Mouse (Mus musculus) embryo, embryonic 10 days (tissue): ENCODE data around the gene Irgc1.
"Not testable (repeated sequence)": the region's sequence is repeated elsewhere in the genome, so short reads cannot be mapped to it uniquely, and the experiment has no call there.

ENCODE experiments used
- DNase-seq: peaks from one replicate; pipeline ENCODE4 v3.0.0-alpha.2; 2015; ENCODE audit warnings: low spot score

Irgc1 gene

DNA sequence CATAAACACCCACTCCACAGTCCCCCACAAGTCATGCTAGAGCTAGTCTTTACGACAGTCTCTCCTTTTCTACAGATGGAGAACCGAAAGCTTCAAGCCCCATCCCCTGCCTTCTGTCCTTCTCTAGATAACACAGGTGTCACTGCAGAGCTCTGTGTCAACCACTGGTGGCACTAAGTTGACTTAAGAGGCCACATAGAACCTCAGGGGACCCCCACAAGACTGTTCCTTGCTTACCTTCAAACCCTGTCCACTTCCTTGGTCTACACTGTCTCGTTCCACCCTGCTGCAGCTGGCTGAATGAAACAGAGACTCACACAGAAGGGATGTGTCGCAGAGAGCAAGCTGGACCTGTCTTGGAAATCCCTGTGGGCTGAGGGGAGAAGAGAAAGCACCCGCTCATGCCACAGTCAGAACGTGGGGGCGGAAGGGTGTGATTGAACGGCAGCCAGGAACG, at the start of gene Irgc1:
Irgc1 (minus strand) TSS at position 443 of the 457 bp plus-strand sequence.
- DNase-seq: no peak

DNA sequence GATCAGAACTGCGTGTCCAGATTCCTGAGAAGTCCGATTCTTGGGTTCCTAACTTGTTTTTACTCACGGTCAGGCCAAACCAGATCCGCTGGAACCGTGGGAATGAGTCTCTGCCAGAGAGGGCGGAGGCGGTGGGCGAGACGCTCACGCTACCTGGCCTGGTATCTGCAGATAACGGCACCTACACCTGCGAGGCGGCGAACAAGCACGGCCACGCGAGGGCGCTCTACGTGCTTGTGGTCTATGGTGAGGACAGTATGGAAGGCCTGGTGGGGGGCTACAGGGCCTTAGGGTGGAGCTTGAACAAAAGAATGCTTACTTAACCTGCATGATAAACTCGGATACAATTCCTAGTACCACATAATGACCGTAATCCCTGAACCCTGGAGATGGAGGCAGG, 49.4 kb upstream of the Irgc1 start:
- no peak for DNase-seq

DNA sequence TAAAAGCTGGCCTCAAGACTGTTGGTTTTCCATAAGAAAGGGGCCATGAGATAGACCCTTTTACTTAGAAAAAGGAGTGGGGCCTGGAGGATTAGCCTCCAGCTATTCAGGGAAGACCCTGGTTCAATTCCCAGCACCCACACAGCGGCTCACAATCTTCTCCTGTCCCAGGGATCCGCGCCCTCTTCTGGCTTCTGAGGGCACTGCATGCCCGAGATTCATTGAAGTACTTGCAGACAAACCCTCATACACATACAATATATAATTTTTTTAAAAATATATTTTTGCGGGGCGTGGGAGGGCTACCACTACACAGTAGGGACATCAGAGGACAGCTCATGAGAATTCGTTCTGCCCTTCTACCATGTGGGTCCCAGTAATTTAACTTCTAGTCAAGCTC, 48.8 kb upstream of the Irgc1 start:
- DNase-seq: peak; percentile 41

DNA sequence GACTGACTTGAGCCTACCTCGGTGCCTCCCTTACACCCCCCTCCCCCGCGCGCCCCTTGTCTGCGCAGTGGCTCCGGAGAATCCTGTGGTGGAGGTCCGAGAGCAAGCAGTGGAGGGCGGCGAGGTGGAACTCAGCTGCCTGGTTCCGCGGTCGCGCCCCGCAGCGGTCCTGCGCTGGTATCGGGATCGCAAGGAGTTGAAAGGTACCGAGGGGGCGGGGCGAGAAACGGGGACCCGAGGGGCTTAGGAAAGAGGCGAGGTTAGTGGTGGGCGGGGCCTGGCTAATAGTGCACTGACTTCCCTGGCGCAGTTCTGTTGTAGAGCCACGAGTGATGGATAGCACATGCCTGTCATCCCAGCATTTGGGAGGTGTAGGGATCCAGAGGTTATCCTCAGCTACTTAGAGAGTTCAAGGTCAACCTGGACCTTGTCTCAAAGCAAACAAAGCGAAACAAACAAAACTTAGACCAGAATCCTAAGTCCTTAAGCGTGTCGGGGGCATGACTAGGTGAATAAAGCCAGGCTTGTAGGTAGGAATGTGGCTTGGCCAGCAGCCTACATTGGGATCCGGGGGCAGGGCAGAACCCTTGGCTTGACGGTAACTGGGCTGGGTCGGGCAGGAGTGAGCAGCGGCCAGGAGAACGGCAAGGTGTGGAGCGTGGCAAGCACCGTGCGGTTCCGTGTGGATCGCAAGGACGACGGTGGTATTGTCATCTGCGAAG, 47.9 kb upstream of the Irgc1 start:
- DNase-seq: peak; percentile 73

DNA sequence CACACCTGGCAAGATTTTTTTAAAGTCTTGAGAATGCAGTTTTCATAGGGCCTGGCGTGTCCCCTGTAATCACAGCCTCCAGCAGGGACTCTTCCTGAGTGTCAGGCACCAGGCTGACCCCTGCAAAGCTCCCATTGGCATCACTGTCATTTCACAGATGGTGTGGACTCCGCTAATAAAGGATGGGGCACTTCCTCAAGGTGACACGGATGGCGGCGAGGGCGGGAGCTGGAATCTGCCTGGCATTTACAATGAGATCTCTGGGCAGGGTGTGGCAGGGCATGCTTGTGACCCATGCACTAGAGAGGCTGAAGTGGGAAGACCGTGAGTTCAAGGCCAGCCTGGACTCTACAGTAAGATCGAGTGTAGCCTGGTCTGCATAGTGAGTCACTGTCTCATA, 36.2 kb upstream of the Irgc1 start:
- no peak for DNase-seq

DNA sequence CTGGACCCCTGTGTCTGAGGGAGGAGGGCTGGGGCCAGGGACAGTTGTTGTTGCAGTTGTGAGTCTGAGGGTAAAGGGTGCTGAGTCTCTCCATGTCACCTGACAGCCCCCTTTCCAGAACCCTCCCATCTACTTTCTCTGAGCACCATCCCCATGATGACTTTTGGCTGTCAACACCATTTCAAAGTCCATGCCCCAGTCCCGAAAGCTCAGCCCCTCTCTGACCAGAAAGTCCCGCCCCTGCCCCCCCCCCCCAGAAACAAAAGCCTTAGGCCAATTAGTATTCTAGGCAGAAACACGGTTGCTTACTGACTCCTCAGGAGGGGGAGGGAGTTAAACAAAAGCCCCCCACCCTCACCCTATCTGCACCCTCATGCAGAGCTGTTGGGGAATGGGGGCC, 35.3 kb upstream of the Irgc1 start:
- DNase-seq: no peak

DNA sequence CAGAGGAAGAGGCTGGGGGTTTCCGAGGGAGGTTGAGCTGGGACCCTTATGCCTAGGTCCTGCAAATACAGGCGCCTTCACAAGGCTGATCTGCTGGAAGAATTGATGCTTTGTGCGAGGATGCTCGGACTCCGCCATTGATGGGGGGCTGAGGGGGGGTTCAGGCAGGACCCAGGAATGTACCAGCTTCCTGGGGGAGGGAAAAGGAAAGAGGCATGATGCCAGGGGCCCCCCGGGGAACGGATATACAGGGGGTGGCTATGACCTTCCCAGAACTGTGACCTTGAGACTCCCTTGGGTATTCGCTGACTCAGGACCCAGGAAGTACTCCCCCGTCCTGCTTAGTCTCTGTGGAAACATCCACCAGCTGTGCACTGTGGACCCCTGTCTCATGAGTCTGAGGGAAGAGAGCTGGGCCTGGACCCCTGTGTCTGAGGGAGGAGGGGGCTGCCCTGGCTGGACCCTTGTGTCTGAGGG, 34.6 kb upstream of the Irgc1 start:
- DNase-seq: no peak

DNA sequence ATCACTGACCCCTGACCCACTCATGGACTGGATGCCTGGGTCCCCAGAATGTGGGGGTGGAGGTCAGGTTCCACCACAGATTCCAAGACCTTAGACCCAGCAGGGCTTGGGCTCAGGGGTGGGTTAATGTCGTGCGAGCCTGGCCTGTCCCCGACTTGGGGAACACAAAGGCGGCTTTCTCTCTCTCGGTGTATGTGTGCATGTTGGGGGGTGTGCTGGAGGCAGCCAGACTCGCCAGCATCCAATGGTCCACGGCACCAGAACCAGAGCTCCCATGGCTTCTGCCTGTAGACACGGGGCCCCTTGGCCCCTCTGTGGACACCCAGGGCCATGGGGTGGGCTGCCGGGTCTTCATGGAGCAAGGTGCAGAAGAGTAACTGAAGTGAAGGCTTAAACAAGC, 33.4 kb upstream of the Irgc1 start:
- DNase-seq: no peak

DNA sequence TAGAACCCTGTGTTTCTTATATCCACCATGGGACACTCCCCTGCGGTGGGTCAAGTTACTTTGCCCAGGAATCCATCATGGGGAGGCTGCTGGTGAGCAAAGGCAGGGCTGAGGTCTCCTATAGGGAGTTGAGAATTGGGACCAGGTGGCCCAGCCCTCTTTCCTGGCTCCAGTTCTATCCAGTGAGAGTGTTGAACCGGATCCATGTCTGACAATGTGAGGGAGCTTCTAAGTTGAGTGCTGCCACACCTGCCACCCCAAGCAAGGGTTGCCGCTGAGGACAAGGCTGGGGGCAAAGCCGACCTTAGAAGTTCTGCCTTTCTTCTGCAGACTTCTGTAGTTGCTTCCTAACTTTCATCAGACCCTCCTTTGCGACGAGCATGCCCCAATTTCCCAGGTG, 31.2 kb upstream of the Irgc1 start:
- not testable (repeated sequence) for DNase-seq

DNA sequence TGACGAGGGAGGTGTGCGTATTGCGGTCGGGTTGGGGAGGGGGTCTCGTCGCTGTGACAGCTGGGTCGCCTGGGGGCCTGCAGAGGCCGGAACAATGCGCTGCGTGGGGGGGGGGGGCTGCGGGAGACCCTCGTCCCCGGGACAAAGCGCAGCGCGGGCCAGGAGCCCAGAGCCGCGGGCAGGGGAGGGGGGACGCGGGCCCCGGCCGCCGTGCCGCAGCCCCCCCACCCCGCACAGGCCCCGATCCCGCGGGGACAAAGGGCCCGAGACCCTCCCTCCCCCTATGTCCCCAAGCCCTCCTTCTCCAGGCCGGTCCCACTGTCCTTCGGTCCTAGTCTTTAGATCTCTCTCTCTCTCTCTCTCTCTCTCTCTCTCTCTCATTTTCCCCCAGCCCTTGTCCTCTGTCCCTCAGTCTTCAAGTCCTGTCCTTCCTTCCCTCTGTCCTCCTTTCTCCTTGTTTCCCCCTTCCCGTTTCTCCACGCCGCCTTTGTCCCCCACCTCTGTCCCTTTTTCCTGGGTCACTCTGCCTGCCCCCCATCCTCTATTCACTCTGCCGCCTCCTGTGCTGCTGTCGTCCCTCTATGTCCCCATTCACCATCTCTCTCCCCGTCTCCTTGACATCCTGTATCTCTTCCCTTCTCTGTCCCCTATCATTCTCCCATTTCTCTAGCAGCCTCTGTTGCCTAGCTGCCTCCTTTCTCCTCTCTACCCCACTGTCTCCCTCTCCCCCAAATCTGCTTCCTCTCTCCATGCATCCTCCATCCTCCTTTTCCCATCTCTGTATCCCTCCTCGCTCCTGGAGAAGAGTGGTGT, 30.3 kb upstream of the Irgc1 start:
- no peak for DNase-seq

DNA sequence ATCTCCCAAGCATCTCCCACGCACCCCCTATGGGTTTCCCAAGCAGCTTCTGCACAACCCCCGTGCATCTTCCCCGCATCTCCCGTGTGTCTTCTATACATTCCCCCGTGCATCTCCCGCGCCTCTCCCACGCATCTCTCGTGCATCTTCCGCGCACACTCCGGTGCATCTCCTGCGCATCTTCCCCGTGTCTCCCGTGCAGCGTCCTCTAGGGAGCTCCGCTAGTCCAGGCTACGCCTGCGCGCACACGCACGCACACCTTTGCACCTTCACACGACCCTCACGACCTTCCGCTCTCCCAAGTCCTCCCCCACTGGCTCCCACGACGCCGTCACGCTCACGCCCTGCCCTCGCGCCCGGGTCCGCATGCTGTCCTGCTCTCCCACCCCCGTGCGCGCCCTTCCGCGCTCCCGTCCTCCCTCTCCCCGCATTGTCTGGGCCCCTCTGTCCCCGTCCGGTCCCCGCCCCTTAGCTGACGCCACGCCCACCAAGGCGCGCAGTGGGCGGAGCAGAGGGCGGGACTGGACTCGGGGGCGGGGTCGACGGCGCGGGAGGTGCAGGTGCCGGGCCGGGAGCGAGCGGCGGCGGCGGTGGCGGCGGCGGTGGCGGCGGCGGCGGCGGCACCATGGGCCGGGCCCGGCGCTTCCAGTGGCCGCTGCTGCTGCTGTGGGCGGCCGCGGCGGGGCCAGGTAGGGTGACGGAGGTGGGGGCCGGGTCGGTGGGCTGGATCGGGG, 29.5 kb upstream of the Irgc1 start, which contains the start of gene Cadm4:
Cadm4 (plus strand) TSS at position 550 of the 734 bp plus-strand sequence.
- DNase-seq: peak; percentile 88

DNA sequence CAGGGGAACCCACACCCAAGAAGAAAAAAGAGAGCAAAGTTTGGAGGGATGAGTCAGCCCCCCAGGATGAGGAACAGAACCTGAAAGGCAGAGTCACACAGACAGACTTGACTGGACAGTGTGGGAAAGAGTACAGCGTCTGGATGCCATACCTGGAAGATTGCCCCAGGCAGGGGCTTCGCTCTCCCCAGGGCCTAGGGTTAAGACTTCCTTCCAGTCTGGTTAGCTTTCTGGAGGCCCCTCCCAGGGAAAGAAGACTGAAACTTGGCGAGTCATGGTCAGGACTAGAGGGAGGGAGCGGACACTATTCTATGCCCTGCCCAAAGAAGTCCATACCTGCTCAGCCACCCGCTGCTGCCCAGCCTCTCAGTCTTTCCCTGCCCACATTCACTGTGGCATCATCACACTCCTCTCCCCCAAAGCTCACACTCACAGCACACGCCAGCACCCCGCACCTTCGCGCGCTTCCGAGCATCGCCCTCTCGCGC, 28.9 kb upstream of the Irgc1 start:
- no peak for DNase-seq

DNA sequence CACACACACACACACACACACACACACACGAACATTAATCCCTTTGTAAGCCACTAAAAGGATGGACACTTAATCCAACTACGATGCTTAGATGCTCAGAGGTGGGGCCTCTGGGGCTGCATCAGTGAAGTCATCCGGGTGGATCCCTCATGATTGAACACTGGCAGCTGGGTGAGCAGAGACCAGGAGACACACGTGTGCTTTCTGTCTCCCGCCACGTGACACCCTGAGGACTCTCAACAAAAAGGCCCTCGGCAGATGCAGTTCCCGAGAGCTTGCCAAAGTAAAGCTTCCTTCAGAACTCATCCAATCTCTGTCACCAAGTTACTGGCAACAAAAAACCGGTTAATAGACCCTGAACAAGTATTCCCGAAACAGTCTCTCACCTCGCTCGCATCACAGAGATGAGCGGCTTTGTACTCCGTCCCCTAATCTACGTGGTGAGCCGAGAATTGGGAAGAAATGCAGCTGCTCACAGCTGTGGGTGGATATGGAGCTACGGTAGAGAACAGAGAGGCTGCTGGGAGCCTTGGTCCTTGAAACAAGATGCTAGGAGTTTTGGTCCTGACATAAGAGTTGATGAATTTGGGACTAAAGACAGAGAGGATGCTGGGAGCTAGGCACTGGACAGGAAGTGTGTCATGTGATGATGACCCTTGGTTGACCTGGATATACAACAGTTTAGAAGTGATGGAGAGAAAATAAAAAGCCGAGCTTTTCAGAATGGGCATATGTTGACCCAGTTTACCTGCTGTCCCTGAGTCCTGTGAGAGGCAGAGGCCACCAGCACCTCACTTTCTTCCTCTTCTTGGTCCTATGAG, 28.2 kb upstream of the Irgc1 start:
- no peak for DNase-seq

DNA sequence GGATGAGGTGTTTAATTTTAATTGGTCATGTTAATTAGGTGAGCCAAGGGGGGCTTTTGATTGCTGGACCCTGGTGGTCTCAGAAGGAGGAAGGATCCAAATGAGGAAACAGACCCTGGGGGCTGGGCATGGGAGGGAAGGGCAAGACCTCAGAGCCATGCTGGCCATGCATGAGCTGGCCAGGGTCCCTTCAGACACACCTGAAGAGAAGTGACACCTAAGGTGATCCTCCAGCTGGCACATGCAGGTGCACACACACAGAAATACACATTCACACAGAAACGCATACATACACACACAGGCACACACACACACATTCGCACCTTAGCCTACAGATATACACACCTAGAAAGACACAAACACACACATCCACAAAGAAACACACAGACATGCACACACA, 27.6 kb upstream of the Irgc1 start:
- DNase-seq: no peak

DNA sequence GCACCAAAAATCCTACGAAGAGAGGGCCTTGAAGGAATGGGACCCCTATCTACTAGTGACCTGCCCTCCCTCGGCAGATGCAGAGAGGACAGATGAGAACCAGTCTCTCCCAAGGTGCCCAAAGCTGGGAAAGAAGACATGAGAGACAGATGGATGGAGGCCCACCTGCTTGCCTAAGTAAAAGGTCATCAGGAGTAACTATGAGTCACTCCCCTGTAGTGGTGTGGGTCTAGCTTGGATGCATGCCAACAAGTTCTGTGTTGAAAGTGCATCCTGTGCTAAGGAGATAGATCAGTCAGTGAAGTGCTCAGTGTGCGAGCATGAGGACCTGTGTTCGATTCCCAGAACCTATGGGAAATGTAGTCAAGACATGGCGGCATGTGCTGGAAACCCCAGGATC, 26.8 kb upstream of the Irgc1 start:
- DNase-seq: no peak

DNA sequence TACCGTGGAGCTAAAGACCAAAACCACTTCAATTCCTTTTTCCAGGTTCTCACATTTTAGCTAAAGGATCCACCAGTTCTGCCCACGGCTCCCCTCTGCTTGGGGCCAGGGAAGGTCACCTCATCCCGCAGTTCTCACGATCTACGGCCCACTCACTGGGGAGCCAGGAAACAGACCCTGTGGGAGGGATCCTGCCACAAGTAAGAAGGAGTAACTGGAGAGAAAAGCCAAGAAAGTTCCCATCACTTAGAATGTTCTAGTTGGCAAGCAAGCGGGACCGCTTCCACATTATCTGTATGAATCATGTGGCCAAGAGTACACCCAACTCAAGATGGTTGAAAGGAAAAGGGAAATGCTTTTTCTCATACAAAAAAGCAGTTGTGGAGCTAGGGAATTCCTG, 24.8 kb upstream of the Irgc1 start:
- DNase-seq: no peak

DNA sequence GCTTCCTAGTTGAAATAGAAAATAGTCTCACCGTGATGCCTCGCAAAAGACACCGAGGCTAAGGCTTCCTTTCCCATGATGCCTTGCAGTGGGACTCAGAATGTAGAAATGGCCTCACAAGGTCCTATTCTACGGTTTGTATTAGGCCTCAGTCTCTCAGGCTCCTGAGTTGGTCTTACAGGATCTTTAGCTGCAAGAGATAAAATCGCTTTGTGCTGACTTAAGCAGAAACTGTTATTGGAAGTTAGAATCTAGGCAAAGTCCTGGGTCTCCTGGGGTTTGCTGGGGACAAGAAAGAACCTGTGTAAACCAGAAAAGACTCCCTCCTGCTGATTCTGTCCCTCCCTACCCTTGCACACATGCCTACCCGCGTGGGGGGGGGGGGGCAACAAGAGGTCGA, 24.2 kb upstream of the Irgc1 start:
- no peak for DNase-seq

DNA sequence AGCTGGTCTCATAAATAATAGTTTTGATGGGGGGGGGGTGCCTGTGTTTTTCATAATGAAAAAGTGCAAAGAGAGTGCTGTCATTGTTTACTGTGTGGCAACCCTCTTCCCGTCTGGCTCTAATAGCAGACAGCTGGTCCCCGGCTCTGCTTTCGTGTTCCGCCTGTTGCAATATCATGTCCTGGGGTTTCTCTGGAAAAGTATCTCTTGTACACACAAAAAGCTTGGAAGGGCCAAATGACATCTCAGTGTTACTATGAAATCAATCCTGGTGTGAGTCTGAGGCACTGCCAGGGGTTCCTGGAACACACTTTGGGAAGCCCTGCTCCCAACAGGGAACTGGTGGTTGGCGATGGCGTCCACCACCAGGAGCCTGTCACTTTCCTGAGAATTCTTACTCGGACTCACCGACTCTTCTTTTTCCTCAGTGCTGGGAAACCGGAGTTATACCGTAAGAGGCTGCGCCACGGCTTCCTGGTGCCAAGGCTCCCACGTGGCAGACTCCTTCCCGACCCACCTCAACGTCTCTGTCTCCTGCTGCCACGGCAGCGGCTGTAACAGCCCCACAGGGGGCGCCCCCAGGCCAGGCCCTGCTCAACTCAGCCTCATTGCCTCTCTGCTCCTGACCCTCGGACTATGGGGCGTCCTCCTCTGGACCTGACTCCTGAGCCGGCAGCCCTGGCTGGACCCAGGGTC, 22.9 kb upstream of the Irgc1 start:
- no peak for DNase-seq

DNA sequence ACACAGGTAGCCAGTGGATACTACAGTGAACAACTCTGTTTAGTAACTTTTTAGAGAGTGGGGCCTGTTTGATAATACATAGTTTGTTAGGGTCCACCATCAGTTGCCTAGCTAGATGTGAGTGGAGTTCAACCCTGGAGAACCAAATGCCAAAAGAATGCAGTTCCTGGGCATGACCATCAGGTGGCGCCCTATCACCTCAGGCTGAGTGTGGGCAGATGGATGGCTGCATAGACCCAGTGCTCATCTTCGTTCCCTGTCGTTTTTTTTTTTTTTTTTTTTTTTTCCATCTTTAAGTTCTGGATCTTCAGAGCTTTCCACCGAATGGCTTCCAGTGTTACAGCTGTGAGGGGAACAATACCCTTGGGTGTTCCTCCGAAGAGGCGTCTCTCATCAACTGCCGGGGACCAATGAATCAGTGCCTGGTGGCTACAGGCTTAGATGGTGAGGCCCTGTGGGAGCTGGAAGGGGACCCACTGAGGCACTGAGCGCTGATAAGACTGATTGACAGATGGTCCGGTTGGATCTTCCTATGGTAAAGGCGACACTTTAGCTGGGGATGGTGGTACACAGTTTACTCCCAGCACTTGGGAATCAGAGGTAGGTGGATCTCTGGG, 21.9 kb upstream of the Irgc1 start:
- DNase-seq: peak; percentile 80

DNA sequence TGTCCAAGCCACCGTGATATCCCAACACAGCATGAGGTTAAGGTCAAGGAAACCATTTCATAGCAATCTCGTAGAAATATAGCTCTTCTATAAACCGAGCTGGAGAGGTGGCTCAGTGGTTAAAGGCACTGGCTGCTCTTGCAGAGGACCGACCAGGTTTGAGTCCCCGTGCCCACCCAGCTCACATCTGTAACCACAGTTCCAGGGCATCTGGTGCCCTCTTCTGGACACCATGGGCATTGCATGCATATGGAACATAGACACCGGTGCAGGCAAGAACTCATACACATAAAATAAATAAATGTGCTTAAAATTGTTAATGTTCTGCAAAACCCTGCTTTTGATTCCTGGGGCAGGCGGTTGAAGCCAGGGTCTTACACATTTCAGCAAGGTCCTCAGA, 20.8 kb upstream of the Irgc1 start:
- peak; percentile 52 for DNase-seq
